Mouse (Mus musculus) heart, postnatal 10 days (tissue): ENCODE measurements around the gene Nhp2. TPM values are rescaled to one million over a fixed set of nuclear protein-coding genes. Genes with fewer than 3 reads are reported as not detected.
A peak's percentile ranks its signal among the peaks of the same experiment; 100 is the strongest.
"Not testable (repeated sequence)": the region's sequence is repeated elsewhere in the genome, so short reads cannot be mapped to it uniquely, and the experiment has no call there.

Source experiments
- DNase-seq, 2 experiments: peaks; one replicate each; pipeline ENCODE4 v3.0.0; 2021
- intact Hi-C: fragments of 180-260 bp; cut with DNase I; formaldehyde crosslinking; loops from one replicate; pipeline ENCODE4 v1.15.1; 2025
- total RNA-seq, 2 experiments: library from RNA; stranded (reverse); gene quantifications; 2 replicates each; pipeline ENCODE4 v1.2.3; 2021

Nhp2 gene
- total RNA-seq, 2 experiments from 2014 or later: 30.5 to 30.9 TPM

GRCm38 (mm10) chr11:51605602-51606446 is 13.7 kb upstream of the Nhp2 start:
- intact Hi-C loops: no loop called here
- peak; percentile 91 to 93 for DNase-seq

GRCm38 (mm10) chr11:51606447-51607095 is 13.0 kb upstream of the Nhp2 start, which contains the start of gene Hnrnpab:
Hnrnpab (minus strand) TSS chr11:51606847.
- DNase-seq: peak; percentile 98 to 99
- intact Hi-C loops: no loop called here

- DNase-seq: no peak
- intact Hi-C loops: no loop called here
Observed at GRCm38 (mm10) chr11:51607096-51607738, 12.3 kb upstream of the Nhp2 start.

- no peak for DNase-seq
Observed at GRCm38 (mm10) chr11:51609266-51609909, 10.1 kb upstream of the Nhp2 start.

DNA sequence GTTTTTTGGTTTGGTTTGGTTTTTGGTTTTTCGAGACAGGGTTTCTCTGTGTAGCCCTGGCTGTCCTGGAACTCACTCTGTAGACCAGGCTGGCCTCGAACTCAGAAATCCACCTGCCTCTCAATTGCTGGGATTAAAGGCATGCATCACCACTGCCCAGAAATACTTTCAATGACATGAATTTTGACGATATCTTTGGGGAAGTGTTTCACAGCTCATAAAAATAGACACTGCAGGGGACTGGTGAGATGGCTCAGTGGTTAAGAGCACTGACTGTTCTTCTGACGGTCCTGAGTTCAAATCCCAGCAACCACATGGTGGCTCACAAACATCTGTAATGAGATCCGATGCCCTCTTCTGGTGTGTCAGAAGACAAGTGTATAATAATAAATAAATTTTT is 9.6 kb upstream of the Nhp2 start:
- intact Hi-C loops: not testable (repeated sequence)

More at GRCm38 (mm10) chr11:51609266-51609909, 10.1 kb upstream of the Nhp2 start:
- intact Hi-C loops: no loop called here

DNA sequence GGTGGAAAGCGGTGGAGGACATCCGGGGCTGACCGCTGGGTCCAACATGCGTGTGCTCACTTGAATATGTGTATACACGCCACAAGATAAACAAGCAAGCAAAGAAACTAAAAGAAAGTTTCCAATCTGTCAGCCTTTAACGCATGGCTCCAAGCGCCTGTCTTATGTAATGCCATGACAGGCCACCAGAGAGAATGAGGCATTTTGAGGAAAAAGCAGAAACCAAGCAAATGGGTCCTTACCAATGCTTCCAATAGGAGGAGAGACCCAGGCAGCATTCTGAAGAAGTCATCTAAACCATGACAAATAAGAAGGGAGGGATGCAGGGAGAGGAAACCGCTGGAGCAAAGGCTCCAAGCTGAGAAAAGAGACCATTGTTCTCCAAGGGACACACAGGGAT is 5.3 kb upstream of the Nhp2 start:
- intact Hi-C loops: no loop called here

More for the DNA sequence above, 9.6 kb upstream of the Nhp2 start:
- DNase-seq: not testable (repeated sequence)

GRCm38 (mm10) chr11:51615129-51615528 is 4.4 kb upstream of the Nhp2 start:
- peak; percentile 21 to 45 for DNase-seq
- intact Hi-C loops: no loop called here

More for the DNA sequence above, 5.3 kb upstream of the Nhp2 start:
- DNase-seq: no peak

GRCm38 (mm10) chr11:51615601-51616000 is 3.9 kb upstream of the Nhp2 start:
- peak; percentile 78 to 84 for DNase-seq
- intact Hi-C loops: no loop called here

GRCm38 (mm10) chr11:51616113-51616512 is 3.4 kb upstream of the Nhp2 start:
- DNase-seq, intact Hi-C loops: not testable (repeated sequence)

GRCm38 (mm10) chr11:51617693-51618092 is 1.8 kb upstream of the Nhp2 start:
- peak; percentile 80 to 83 for DNase-seq
- intact Hi-C loops: loop anchor here (1.0 to 2.0 kb wide), 2 partner anchors 33 to 64 kb away; partner anchors contain the start of genes D930048N14Rik and N4bp3

DNA sequence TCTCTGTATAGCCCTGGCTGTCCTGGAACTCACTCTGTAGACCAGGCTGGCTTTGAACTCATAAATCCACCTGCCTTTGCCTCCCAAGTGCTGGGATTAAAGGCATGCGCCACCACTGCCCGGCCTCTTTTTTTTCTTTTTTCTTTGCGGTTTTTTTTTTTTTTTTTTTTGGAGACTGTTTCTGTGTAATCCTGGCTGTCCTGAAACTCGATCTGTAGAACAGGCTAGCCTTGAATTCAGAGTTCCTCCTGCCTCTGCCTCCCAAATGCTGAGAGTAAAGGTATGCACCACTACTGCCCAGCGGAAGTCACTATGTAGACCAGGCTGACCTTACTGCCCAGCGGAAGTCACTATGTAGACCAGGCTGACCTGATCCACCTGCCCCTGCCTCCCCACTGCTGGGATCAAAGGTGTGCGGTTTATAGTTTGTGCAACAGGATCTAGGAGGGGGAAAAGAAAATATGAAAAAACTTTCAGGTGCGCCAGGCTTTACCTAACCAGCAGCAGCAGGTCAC is 584 bp upstream of the Nhp2 start:
- intact Hi-C loops: loop anchor here (1.0 to 2.0 kb wide), 2 partner anchors 17 to 32 kb away; partner anchors contain the start of genes D930048N14Rik and N4bp3
- no peak for DNase-seq

- intact Hi-C loops: no loop called here
- no peak for DNase-seq
Observed at GRCm38 (mm10) chr11:51620084-51620483, 549 bp downstream of the Nhp2 start.

DNA sequence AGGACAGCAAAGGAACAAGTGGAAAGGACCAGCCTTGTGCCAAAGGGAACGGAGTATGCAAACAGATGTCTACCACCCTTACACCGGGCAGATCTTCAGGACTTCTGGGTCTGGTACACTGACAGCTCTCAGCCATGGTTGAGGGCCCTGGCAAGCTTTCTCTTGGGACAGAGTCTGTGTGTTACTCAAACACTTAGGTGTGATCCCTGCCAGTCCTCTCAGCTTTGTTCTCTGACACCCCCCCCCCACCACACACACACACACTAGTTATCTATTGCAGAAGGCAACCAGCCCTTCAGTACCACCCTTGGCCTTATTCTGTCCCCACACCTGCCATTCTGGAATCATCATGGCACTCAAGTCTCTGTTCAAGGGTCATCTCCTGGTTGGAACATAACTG is 2.2 kb downstream of the Nhp2 start:
- intact Hi-C loops: no loop called here
- DNase-seq: no peak

DNA sequence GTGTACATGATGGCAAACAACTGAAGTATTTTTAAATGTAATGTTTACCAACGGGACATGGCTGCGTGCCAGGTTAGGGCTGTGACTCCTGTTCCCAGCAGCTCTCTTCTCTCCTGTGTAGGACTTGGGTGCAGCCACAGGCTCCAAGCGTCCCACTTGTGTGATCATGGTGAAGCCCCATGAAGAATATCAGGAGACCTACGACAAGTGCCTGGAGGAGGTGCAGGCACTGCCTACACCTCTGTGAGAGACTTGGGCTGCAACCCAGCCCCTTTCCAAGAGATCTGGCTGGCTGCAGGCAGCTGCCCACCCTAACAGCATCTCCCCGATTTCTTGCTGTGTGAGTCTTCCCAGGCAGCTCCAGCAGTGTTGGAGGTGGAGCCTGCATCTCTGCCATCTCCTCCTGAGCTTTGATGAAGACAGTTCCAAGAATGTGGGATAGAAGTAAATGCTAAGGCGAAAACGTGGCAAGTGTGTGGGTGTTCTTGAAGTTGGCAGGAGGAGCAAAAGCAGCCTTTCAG is 3.5 kb downstream of the Nhp2 start:
- intact Hi-C loops: no loop called here
- no peak for DNase-seq

DNA sequence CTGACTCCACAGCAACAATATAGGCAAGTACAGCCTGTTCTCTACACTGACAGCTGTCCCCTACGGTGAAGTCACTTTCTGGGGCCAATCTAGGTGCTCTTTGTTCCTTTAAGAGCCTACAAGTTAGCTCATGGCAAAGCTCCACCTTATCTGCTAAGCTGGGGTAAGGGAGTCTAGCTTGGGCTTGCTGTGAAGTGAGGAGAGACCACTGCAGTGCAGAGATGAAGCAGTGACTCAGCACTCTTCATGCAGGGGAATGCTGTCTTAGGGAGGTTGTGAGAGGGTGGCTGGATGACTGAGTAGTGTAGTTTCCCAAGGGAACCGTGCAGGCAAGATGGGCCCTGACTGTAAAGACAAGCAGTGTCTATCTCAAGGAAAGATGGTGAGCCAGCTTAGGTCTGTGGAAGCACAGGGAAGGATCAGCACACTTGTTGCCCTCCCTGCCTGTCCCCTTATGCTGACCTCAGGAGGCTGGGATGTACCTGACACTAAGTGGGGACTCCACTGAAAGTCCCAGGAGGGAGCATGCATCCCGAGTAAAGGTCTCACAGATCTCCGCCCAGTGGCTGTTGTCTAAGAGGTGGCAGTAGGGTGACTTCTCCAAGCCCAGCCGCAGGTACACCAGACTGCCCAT is 5.8 kb downstream of the Nhp2 start:
- intact Hi-C loops: no loop called here
- no peak for DNase-seq

DNA sequence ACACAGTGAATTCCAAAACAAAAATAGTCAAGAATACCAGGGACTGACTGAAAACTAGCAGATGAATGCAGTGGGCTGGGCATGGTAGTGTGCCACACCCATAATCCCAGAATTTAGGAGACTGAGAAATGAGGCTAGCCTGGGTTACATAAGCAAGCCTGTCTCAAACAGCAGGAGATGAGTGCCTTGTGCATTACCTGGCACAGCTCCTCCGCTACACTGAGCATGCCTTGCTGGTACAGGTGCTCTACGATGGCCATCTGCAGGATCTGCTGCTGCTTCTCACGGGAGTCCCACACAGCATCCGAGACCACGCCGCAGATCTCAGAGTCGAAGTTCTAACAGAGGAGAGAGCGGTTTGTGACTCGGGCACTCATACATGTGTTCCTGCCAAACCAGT is 7.9 kb downstream of the Nhp2 start:
- no peak for DNase-seq
- intact Hi-C loops: no loop called here

DNA sequence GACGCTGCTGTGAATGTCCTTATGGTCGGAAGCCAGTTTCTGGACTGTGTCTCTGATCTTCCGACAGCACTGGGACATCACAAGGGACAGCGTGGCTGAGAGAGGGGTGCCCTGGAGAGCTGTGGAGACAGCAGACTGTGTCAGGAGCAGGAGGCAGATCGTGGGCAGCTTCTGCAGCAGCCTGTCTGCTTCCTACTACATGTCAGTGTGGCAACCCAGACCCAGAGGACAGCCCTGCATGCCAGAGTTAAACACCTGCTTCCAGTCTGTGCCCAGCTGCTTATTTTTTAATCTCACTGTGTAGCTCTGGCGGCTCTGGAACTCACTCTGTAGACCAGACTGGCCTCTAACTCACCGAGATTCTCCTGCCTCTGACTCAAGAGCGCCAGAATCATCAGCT is 8.4 kb downstream of the Nhp2 start:
- DNase-seq: no peak
- intact Hi-C loops: no loop called here

DNA sequence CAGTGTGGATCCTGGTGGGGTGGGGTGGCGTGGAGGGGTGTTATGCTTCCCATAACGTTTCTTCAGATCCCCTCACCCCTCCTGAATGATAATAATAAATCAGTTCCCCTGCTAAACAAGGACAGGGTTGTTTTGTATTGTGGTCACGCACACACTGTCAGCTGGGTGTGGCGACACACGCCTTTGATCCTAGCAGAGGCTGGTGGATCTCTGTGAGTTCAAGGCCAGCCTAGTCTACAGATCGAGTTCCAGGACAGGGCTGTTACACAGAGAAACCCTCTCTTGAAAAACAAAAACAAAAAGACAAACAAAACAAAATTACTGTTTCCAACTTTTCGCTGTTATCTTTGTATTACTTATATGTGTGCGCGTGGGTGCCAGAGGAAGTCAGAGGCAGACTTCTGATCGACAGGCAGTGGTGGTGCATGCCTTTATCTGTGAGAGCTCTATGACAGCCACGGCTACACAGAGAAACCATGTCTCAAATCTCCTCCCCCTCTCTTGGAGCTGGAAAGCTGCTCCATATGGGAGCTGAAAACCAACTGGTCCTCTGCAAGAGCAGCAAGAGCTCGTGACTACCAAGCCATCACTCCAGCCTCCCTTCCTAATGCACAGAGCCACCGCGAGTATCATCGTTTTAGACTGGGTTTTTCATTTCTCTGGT is 10.2 kb downstream of the Nhp2 start:
- intact Hi-C loops: no loop called here
- DNase-seq: no peak

DNA sequence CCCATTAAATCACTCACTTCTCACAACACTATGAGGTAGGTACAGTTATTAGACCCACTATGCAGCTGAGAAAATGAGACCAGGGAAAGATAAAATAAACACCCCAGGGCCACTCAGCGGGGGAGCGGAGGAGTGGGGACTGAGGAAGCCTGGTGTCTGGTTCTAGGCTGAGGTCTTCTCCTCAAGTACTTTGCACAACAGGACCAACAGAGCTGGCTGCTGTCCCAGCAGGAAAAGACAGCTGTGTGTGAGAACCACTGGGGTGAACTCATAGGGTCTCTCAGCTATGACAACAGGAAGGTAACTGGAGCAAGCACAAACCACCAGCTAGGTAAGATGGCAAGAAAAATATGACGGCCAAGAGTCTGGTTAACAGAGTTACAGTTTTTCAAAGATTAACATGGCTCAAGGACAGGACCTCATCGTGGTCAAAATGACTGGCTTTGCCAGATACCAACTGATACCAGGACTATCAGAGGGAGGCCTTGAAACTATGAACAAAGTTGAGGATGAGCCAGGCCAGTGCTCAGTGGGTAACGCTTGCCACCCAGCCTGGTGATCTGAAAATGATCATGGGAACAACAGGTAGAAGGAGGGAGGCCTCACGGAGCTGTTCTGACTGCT is 12.7 kb downstream of the Nhp2 start:
- intact Hi-C loops: no loop called here
- no peak for DNase-seq
